Mouse (Mus musculus): Measurements from ENCODE around the gene Osbpl10.

GRCm38 (mm10) chr9:115008194-115008593 lies 29.8 kb downstream of the Osbpl10 start:
- TF ChIP-seq POLR2A (IDR thresholded peaks at IDR 0.05; ENCODE audit: borderline replicate concordance, extremely low read depth, low read depth, low read length) (no peak), CTCF (IDR thresholded peaks at IDR 0.05; ENCODE audit: insufficient read depth, low read length) (no peak)

Measured in lung, adult 2 months (tissue).